Mouse (Mus musculus) hindbrain, embryonic 10.5 days (tissue): ENCODE measurements around the gene Snrnp40. TPM values are rescaled to one million over a fixed set of nuclear protein-coding genes. Genes with fewer than 3 reads are reported as not detected.
A peak's percentile ranks its signal among the peaks of the same experiment; 100 is the strongest.

Experiments
- DNase-seq: peaks from one replicate; pipeline ENCODE4 v3.0.0-alpha.2; 2017; ENCODE audit warnings: low spot score
- H3K27ac ChIP-seq: fragments of 300-500 bp; sonication (generic); 2 replicates; pipeline ENCODE4 v1.5.1; 2016; ENCODE audit warnings: mild to moderate bottlenecking, moderate library complexity
- H3K27me3 ChIP-seq: fragments of 300-500 bp; sonication (generic); 2 replicates; pipeline ENCODE4 v1.6.1; 2016; ENCODE audit warnings: mild to moderate bottlenecking; ENCODE audit not compliant: poor library complexity, insufficient read depth, severe bottlenecking
- H3K36me3 ChIP-seq: fragments of 300-500 bp; sonication (generic); 2 replicates; pipeline ENCODE4 v1.6.1; 2016; ENCODE audit warnings: mild to moderate bottlenecking, moderate library complexity
- H3K4me1 ChIP-seq: fragments of 300-500 bp; sonication (generic); replicated peaks from 2 replicates; pipeline ENCODE4 v1.6.1; 2016; ENCODE audit warnings: mild to moderate bottlenecking
- H3K4me3 ChIP-seq: fragments of 300-500 bp; sonication (generic); 2 replicates; pipeline ENCODE4 v1.5.1; 2016; ENCODE audit warnings: mild to moderate bottlenecking, moderate library complexity
- H3K9me3 ChIP-seq: fragments of 300-500 bp; sonication (generic); 2 replicates; pipeline ENCODE4 v1.6.1; 2016; ENCODE audit warnings: mild to moderate bottlenecking, moderate library complexity
- WGBS: fragments of 180-500 bp; shearing (Covaris S2); methylation state at CpG from one replicate; pipeline ENCODE4 v1.1.7; 2016; 5-methylcytosine and 5-hydroxymethylcytosine counted together
- polyA plus RNA-seq: library from polyadenylated mRNA; unstranded; fragments of >200 nt; fragmentation: Nextera tagmentation; extraction: Ambion mirVana; gene quantifications from 2 replicates; pipeline ENCODE4 v1.2.1, GENCODE M21; 2016

Gene Snrnp40
- polyA plus RNA-seq, 1 experiment from 2014 or later, result 204 TPM

DNA sequence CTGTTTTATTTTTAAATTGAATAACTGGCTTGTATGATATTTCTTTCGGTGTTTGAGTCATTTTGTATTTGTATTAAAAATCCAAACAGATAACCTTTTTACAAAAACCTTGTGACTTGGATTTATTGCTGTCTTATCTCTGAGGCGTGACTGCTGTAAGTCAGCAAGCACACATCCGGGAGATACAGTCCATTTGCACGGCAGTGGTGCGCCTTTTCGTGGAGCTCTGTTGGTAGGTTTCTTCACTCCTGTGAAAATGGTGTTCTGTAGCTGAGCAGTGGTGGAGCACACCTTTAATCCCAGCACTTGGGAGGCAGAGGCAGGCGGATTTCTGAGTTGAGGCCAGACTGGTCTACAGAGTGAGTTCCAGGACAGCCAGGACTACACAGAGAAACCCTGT is 30.0 kb downstream of the Snrnp40 start:
- no peak overlapping the region for H3K27ac ChIP-seq
- peaks cover 65% of the 10 kb centered on the region for H3K36me3 ChIP-seq
- no peaks in the 10 kb centered on the region for H3K27me3 ChIP-seq
- no peak overlapping the region for H3K4me3 ChIP-seq
- 95% methylated on average over 7 of the region's 7 CpGs for WGBS
- no peaks in the 10 kb centered on the region for H3K9me3 ChIP-seq
- H3K4me1 ChIP-seq, result peaks cover 22% of the 10 kb centered on the region; the same call in 1 of the 2 replicates
- DNase-seq, result no peak

GRCm38 (mm10) chr4:130391265-130391664 is 31.3 kb downstream of the Snrnp40 start:
- DNase-seq, result peak; percentile 40
- Histone ChIP-seq H3K4me3 (no peak overlapping the region), H3K4me1 (peaks cover 22% of the 10 kb centered on the region; the same call in 1 of the 2 replicates), H3K27ac (no peak overlapping the region), H3K27me3 (no peaks in the 10 kb centered on the region), H3K9me3 (no peaks in the 10 kb centered on the region), H3K36me3 (peaks cover 52% of the 10 kb centered on the region)
- 74% methylated on average over 3 of the region's 3 CpGs for whole genome bisulfite sequencing

Other genes starting within 250 kb of the Snrnp40 start
- 0.81 and 0.85 TPM in 2 replicates for gene Hcrtr1, start 220.8 kb upstream of the Snrnp40 start, polyA plus RNA-seq
- gene Tinagl1, start 185.0 kb upstream of the Snrnp40 start, polyA plus RNA-seq, result 11.6 and 15.1 TPM in 2 replicates
- 0.84 TPM in 1 of 2 replicates, not detected in the other for gene Gm853, start 137.7 kb upstream of the Snrnp40 start, polyA plus RNA-seq
- 53.1 and 65.7 TPM in 2 replicates for gene Serinc2, start 80.9 kb upstream of the Snrnp40 start, polyA plus RNA-seq
- gene Fabp3, start 51.5 kb upstream of the Snrnp40 start, polyA plus RNA-seq, result 12.3 and 33.1 TPM in 2 replicates
- gene Gm10570, start 51.5 kb upstream of the Snrnp40 start, polyA plus RNA-seq, result not detected in 2 replicates
- 70.6 and 70.8 TPM in 2 replicates for gene Zcchc17, start 189 bp upstream of the Snrnp40 start, polyA plus RNA-seq
- 5.9 and 14.4 TPM in 2 replicates for gene Nkain1, start 214.0 kb downstream of the Snrnp40 start, polyA plus RNA-seq